Mouse (Mus musculus): Measurements from ENCODE around the gene Unc13c.

The Unc13c gene

GRCm38 (mm10) chr9:73638119-73638518, 330.6 kb downstream of the Unc13c start:
- DNase-seq (ENCODE audit: low read depth in 1 of 2, low spot score in 2 of 2) = no peak

GRCm38 (mm10) chr9:73625171-73625570, 343.6 kb downstream of the Unc13c start:
- no peak for DNase-seq (ENCODE audit: low read depth in 1 of 2, low spot score in 2 of 2)

GRCm38 (mm10) chr9:73612896-73613295, 355.9 kb downstream of the Unc13c start:
- no peak for DNase-seq (ENCODE audit: low read depth in 1 of 2, low spot score in 2 of 2)

GRCm38 (mm10) chr9:73603921-73604320, 364.8 kb downstream of the Unc13c start:
- DNase-seq (ENCODE audit: low read depth in 1 of 2, low spot score in 2 of 2) = no peak

GRCm38 (mm10) chr9:73565558-73565957, 403.2 kb downstream of the Unc13c start:
- no peak for DNase-seq (ENCODE audit: low read depth in 1 of 2, low spot score in 2 of 2)

GRCm38 (mm10) chr9:73560037-73560436, 408.7 kb downstream of the Unc13c start:
- no peak for DNase-seq (ENCODE audit: low read depth in 1 of 2, low spot score in 2 of 2)

GRCm38 (mm10) chr9:73557805-73558204, 411.0 kb downstream of the Unc13c start:
- no peak for DNase-seq (ENCODE audit: low read depth in 1 of 2, low spot score in 2 of 2)

- no peak for DNase-seq (ENCODE audit: low read depth in 1 of 2, low spot score in 2 of 2)
Observed at GRCm38 (mm10) chr9:73555354-73555753, 413.4 kb downstream of the Unc13c start.

- DNase-seq (ENCODE audit: low read depth in 1 of 2, low spot score in 2 of 2) = no peak
Observed at GRCm38 (mm10) chr9:73472568-73472967, 496.2 kb downstream of the Unc13c start.

GRCm38 (mm10) chr9:73462027-73462426, 506.7 kb downstream of the Unc13c start:
- DNase-seq (ENCODE audit: low read depth in 1 of 2, low spot score in 2 of 2) = no peak

- DNase-seq (ENCODE audit: low read depth in 1 of 2, low spot score in 2 of 2) = no peak
Observed at GRCm38 (mm10) chr9:73450009-73450408, 518.8 kb downstream of the Unc13c start.

- DNase-seq (ENCODE audit: low read depth in 1 of 2, low spot score in 2 of 2) = no peak
Observed at GRCm38 (mm10) chr9:73449216-73449615, 519.5 kb downstream of the Unc13c start.

GRCm38 (mm10) chr9:73431925-73432324, 536.8 kb downstream of the Unc13c start:
- DNase-seq (ENCODE audit: low read depth in 1 of 2, low spot score in 2 of 2) = no peak

Data from monocyte, adult 2 months (primary cell).